Mouse (Mus musculus) cerebellum, postnatal 36 days (tissue): ENCODE measurements around the gene Cdc123.
"Not testable (repeated sequence)": the region's sequence is repeated elsewhere in the genome, so short reads cannot be mapped to it uniquely, and the experiment has no call there.

Source experiments
- DNase-seq, 2 experiments: peaks; one replicate each; pipeline ENCODE4 v3.0.0; 2021 to 2022; ENCODE audit warnings: mixed read lengths in 2 of 2

Cdc123 gene

GRCm38 (mm10) chr2:5844873-5845631 lies at the start of gene Cdc123, which contains the start of gene Nudt5:
TSS of gene Cdc123 (minus strand) at chr2:5845164.
TSS of gene Nudt5 (plus strand) at chr2:5845019.
- peak; percentile 90 to 94 for DNase-seq

GRCm38 (mm10) chr2:5894296-5894695 lies 49.3 kb upstream of the Cdc123 start:
- DNase-seq: peak in 1 of 2 experiments; percentile 9

- no peak for DNase-seq
Observed at GRCm38 (mm10) chr2:5889412-5889811, 44.4 kb upstream of the Cdc123 start.

GRCm38 (mm10) chr2:5888865-5889264 lies 43.9 kb upstream of the Cdc123 start:
- DNase-seq: no peak

- DNase-seq: no peak
Observed at GRCm38 (mm10) chr2:5877446-5877845, 32.5 kb upstream of the Cdc123 start.

- DNase-seq: no peak
Observed at GRCm38 (mm10) chr2:5869746-5870145, 24.8 kb upstream of the Cdc123 start.

GRCm38 (mm10) chr2:5867681-5868080 lies 22.7 kb upstream of the Cdc123 start:
- no peak for DNase-seq

- no peak for DNase-seq
Observed at GRCm38 (mm10) chr2:5862834-5863233, 17.9 kb upstream of the Cdc123 start, which contains the start of gene Gm13199. TSS of gene Gm13199 (minus strand) at chr2:5862934.

- no peak for DNase-seq
Observed at GRCm38 (mm10) chr2:5851866-5852265, 6.9 kb upstream of the Cdc123 start.

- no peak for DNase-seq
Observed at GRCm38 (mm10) chr2:5851116-5851515, 6.2 kb upstream of the Cdc123 start.

GRCm38 (mm10) chr2:5845826-5846225 lies 862 bp upstream of the Cdc123 start:
- DNase-seq: no peak

GRCm38 (mm10) chr2:5844181-5844872 lies 637 bp downstream of the Cdc123 start:
- DNase-seq: no peak

- no peak for DNase-seq
Observed at GRCm38 (mm10) chr2:5840815-5841214, 4.1 kb downstream of the Cdc123 start.

GRCm38 (mm10) chr2:5825265-5825913 lies 19.6 kb downstream of the Cdc123 start:
- DNase-seq: no peak

- DNase-seq: no peak
Observed at GRCm38 (mm10) chr2:5824685-5825084, 20.3 kb downstream of the Cdc123 start.

- no peak for DNase-seq
Observed at GRCm38 (mm10) chr2:5824213-5824612, 20.8 kb downstream of the Cdc123 start.

- DNase-seq: no peak
Observed at GRCm38 (mm10) chr2:5822449-5822848, 22.5 kb downstream of the Cdc123 start.

- no peak for DNase-seq
Observed at GRCm38 (mm10) chr2:5821264-5821663, 23.7 kb downstream of the Cdc123 start.

- no peak for DNase-seq
Observed at GRCm38 (mm10) chr2:5811235-5811782, 33.7 kb downstream of the Cdc123 start.

- DNase-seq: no peak
Observed at GRCm38 (mm10) chr2:5810036-5810718, 34.8 kb downstream of the Cdc123 start.

- not testable (repeated sequence) for DNase-seq
Observed at GRCm38 (mm10) chr2:5806201-5806600, 38.8 kb downstream of the Cdc123 start.

- no peak for DNase-seq
Observed at GRCm38 (mm10) chr2:5805228-5805627, 39.7 kb downstream of the Cdc123 start.
